Mouse (Mus musculus) left cerebral cortex, postnatal 14 days (tissue): ENCODE measurements around the gene Nup107. TPM values are rescaled to one million over a fixed set of nuclear protein-coding genes. Genes with fewer than 3 reads are reported as not detected.
"Not testable (repeated sequence)": the region's sequence is repeated elsewhere in the genome, so short reads cannot be mapped to it uniquely, and the experiment has no call there.

Experiments
- DNase-seq, 2 experiments: peaks; one replicate each; pipeline ENCODE4 v3.0.0; 2021 to 2022; ENCODE audit warnings: low spot score in 2 of 2, mixed read lengths in 1 of 2
- intact Hi-C: fragments of 180-260 bp; cut with DNase I; formaldehyde crosslinking; loops from one replicate; pipeline ENCODE4 v1.15.1; 2025
- total RNA-seq, 2 experiments: library from RNA; stranded (reverse); gene quantifications; 2 replicates each; pipeline ENCODE4 v1.2.3; 2021

The Nup107 gene
- total RNA-seq, 2 experiments from 2014 or later = 15.5 to 19.9 TPM

GRCm38 (mm10) chr10:117729139-117729814 is 63.2 kb downstream of the Nup107 start:
- DNase-seq = no peak
- intact Hi-C loops = no loop called here

- intact Hi-C loops = no loop called here
These were observed 63.9 kb downstream of the Nup107 start for GRCm38 (mm10) chr10:117728574-117728973.

GRCm38 (mm10) chr10:117727518-117728110 is 64.9 kb downstream of the Nup107 start:
- intact Hi-C loops = no loop called here
- DNase-seq = no peak

More at GRCm38 (mm10) chr10:117728574-117728973, 63.9 kb downstream of the Nup107 start:
- DNase-seq = no peak

- intact Hi-C loops = no loop called here
These were observed 65.6 kb downstream of the Nup107 start for GRCm38 (mm10) chr10:117726888-117727385.

GRCm38 (mm10) chr10:117726350-117726749 is 66.2 kb downstream of the Nup107 start:
- intact Hi-C loops = no loop called here
- no peak for DNase-seq

More at GRCm38 (mm10) chr10:117726888-117727385, 65.6 kb downstream of the Nup107 start:
- DNase-seq = no peak

- DNase-seq = no peak
- intact Hi-C loops = no loop called here
These were observed 66.8 kb downstream of the Nup107 start for GRCm38 (mm10) chr10:117725671-117726070.

GRCm38 (mm10) chr10:117724804-117725361 is 67.6 kb downstream of the Nup107 start:
- DNase-seq = no peak
- intact Hi-C loops = no loop called here

GRCm38 (mm10) chr10:117724136-117724718 is 68.3 kb downstream of the Nup107 start:
- DNase-seq = no peak
- intact Hi-C loops = no loop called here

GRCm38 (mm10) chr10:117718161-117719119 is 74.1 kb downstream of the Nup107 start:
- intact Hi-C loops = no loop called here
- DNase-seq = peak; percentile 41 to 59

- DNase-seq = no peak
- intact Hi-C loops = no loop called here
These were observed 74.9 kb downstream of the Nup107 start for GRCm38 (mm10) chr10:117717583-117717982.

- intact Hi-C loops = no loop called here
- DNase-seq = no peak
These were observed 75.8 kb downstream of the Nup107 start for GRCm38 (mm10) chr10:117716686-117717085.

- DNase-seq, intact Hi-C loops: not testable (repeated sequence)
These were observed 76.9 kb downstream of the Nup107 start for GRCm38 (mm10) chr10:117715654-117716053.

GRCm38 (mm10) chr10:117714928-117715500 is 77.5 kb downstream of the Nup107 start:
- DNase-seq = no peak
- intact Hi-C loops = no loop called here

GRCm38 (mm10) chr10:117714048-117714545 is 78.4 kb downstream of the Nup107 start:
- no peak for DNase-seq
- intact Hi-C loops = no loop called here

- intact Hi-C loops = no loop called here
- DNase-seq = no peak
These were observed 79.0 kb downstream of the Nup107 start for GRCm38 (mm10) chr10:117713466-117713865.

GRCm38 (mm10) chr10:117712871-117713270 is 79.6 kb downstream of the Nup107 start:
- intact Hi-C loops = no loop called here

GRCm38 (mm10) chr10:117712191-117712754 is 80.2 kb downstream of the Nup107 start:
- intact Hi-C loops = no loop called here
- no peak for DNase-seq

More at GRCm38 (mm10) chr10:117712871-117713270, 79.6 kb downstream of the Nup107 start:
- DNase-seq = no peak

- no peak for DNase-seq
- intact Hi-C loops = no loop called here
These were observed 81.1 kb downstream of the Nup107 start for GRCm38 (mm10) chr10:117711408-117711807.
